Mouse (Mus musculus) heart, embryonic 11.5 days (tissue): Measurements from ENCODE around the gene Nr2c1. TPM values are rescaled to one million over a fixed set of nuclear protein-coding genes. Genes with fewer than 3 reads are reported as not detected.

Source experiments
- ATAC-seq: fragments of 200-750 bp; cut with Nextera tagmentation; replicated peaks from 2 replicates; pipeline ENCODE4 v1.8.0; 2017; ENCODE audit warnings: moderate library complexity; ENCODE audit not compliant: insufficient number of reproducible peaks, low FRiP score, low TSS enrichment
- H3K27ac ChIP-seq: fragments of 300-500 bp; sonication (generic); 2 replicates; pipeline ENCODE4 v1.5.1; 2014; ENCODE audit warnings: mild to moderate bottlenecking, low read depth, low read length
- H3K27me3 ChIP-seq: fragments of 300-500 bp; sonication (generic); 2 replicates; pipeline ENCODE4 v1.6.1; 2014; ENCODE audit warnings: mild to moderate bottlenecking, low read length, mixed read lengths; ENCODE audit not compliant: control insufficient read depth, insufficient read depth
- H3K36me3 ChIP-seq: fragments of 300-500 bp; sonication (generic); 2 replicates; pipeline ENCODE4 v1.6.1; 2014; ENCODE audit warnings: mild to moderate bottlenecking, low read length, moderate library complexity, mixed read lengths; ENCODE audit not compliant: control insufficient read depth, insufficient read depth
- H3K4me1 ChIP-seq: fragments of 300-500 bp; sonication (generic); 2 replicates; pipeline ENCODE4 v1.6.1; 2014; ENCODE audit warnings: low read length; ENCODE audit not compliant: control insufficient read depth, insufficient read depth
- H3K4me2 ChIP-seq: fragments of 300-500 bp; sonication (generic); 2 replicates; pipeline ENCODE4 v1.6.1; 2014; ENCODE audit warnings: mild to moderate bottlenecking, moderate library complexity
- H3K4me3 ChIP-seq: fragments of 300-500 bp; sonication (generic); 2 replicates; pipeline ENCODE4 v1.5.1; 2014; ENCODE audit warnings: low read depth, low read length
- H3K9ac ChIP-seq: fragments of 300-500 bp; sonication (generic); 2 replicates; pipeline ENCODE4 v1.6.1; 2014; ENCODE audit warnings: mild to moderate bottlenecking, low read depth, low read length, moderate library complexity
- H3K9me3 ChIP-seq: fragments of 300-500 bp; sonication (generic); replicated peaks from 2 replicates; pipeline ENCODE4 v1.6.1; 2016; ENCODE audit warnings: low read length; ENCODE audit not compliant: control insufficient read depth
- WGBS: fragments of 180-500 bp; shearing (Covaris S2); extraction: QIAGEN DNeasy Blood & Tissue Kit; methylation state at CpG from one replicate; pipeline ENCODE4 v1.1.7; 2014; ENCODE audit not compliant: insufficient replicate concordance; 5-methylcytosine and 5-hydroxymethylcytosine counted together
- polyA plus RNA-seq: library from polyadenylated mRNA; unstranded; fragments of >200 nt; fragmentation: Nextera tagmentation; extraction: Ambion mirVana; gene quantifications from 2 replicates; pipeline ENCODE4 v1.2.1, GENCODE M21; 2014

Gene Nr2c1
- polyA plus RNA-seq, 1 experiment from 2014 or later: 8.7 TPM

- ATAC-seq: peak; percentile 67; the same call in 1 of the 2 replicates
- Histone ChIP-seq H3K4me3 (no peak overlapping the region), H3K4me1 (peaks cover 9% of the 10 kb centered on the region), H3K27me3 (no peaks in the 10 kb centered on the region), H3K4me2 (peak overlapping the region; percentile 41), H3K9me3 (no peaks in the 10 kb centered on the region), H3K27ac (peak overlapping the region; percentile 12; the same call in 1 of the 2 replicates), H3K9ac (peak overlapping the region; percentile 29; the same call in 1 of the 2 replicates), H3K36me3 (0 out of 2 replicates have a peak, but pooled peaks cover 3% of the 10 kb centered on the region)
- 24% methylated on average over 6 of the region's 6 CpGs for WGBS
Measured at GRCm38 (mm10) chr10:94115893-94116599, 31.8 kb upstream of the Nr2c1 start.

GRCm38 (mm10) chr10:94116781-94117340 is 31.0 kb upstream of the Nr2c1 start:
- Histone ChIP-seq H3K9me3 (no peaks in the 10 kb centered on the region), H3K27ac (no peak overlapping the region; the same call in 1 of the 2 replicates), H3K36me3 (0 out of 2 replicates have a peak, but pooled peaks cover 3% of the 10 kb centered on the region), H3K27me3 (no peaks in the 10 kb centered on the region), H3K9ac (no peak overlapping the region), H3K4me3 (no peak overlapping the region), H3K4me1 (peaks cover 9% of the 10 kb centered on the region), H3K4me2 (no peak overlapping the region)
- WGBS: 63% methylated on average over 12 of the region's 12 CpGs
- ATAC-seq: 0 out of 2 replicates have a peak, but pooled peaks have one; percentile 42

- Histone ChIP-seq H3K4me3 (no peak overlapping the region), H3K9ac (no peak overlapping the region), H3K4me2 (no peak overlapping the region), H3K9me3 (no peaks in the 10 kb centered on the region), H3K36me3 (0 out of 2 replicates have a peak, but pooled peaks cover 3% of the 10 kb centered on the region), H3K27ac (no peak overlapping the region), H3K4me1 (peaks cover 9% of the 10 kb centered on the region), H3K27me3 (no peaks in the 10 kb centered on the region)
- WGBS: 88% methylated on average over 3 of the region's 3 CpGs
- ATAC-seq: no peak
Measured at GRCm38 (mm10) chr10:94117916-94118315, 29.9 kb upstream of the Nr2c1 start.

DNA sequence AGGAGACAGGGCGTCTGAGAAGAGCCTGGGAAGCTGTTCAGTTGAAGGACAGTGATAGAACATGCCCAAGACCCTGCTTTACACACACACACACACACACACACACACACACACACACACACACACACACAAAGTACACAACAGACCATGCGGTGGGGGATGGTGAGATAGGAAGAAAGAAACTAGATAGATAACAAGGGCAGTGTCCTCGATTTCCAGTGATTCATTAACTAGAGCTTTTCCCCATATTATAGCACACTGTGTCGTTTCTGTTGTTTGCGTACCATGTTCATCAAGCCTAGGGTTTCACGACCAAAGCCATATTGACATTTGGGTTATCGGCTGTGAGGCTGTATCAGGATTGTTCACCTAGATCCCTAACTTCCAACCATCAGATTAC is 28.8 kb upstream of the Nr2c1 start:
- Histone ChIP-seq H3K4me1 (peaks cover 9% of the 10 kb centered on the region), H3K27ac (no peak overlapping the region), H3K9me3 (no peaks in the 10 kb centered on the region), H3K4me2 (no peak overlapping the region), H3K36me3 (0 out of 2 replicates have a peak, but pooled peaks cover 7% of the 10 kb centered on the region), H3K4me3 (no peak overlapping the region), H3K27me3 (no peaks in the 10 kb centered on the region), H3K9ac (no peak overlapping the region)
- no peak for ATAC-seq
- WGBS: 76% methylated on average over 7 of the region's 7 CpGs

DNA sequence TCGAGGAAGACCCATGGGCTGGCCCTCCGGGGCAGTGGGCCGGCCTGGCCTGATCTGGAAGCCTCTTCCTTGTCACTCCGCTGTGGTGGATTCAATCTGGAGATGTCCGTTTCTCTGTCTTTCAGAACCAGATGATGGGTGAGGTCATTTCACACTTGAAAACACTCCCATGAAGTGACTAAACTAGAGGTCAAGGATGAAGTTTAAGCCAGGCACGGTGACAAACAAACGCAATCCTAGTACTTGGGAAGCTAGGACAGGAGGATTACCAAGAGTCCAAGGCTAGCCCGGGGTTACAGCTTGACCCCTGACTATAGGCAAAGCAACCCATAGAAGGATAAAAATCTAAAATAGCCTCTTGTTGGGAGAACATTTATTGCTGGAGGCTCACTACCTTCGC is 27.1 kb upstream of the Nr2c1 start:
- H3K4me2 ChIP-seq: no peak overlapping the region
- 89% methylated on average over 9 of the region's 9 CpGs for WGBS
- H3K4me1 ChIP-seq: peaks cover 2% of the 10 kb centered on the region; the same call in 1 of the 2 replicates
- no peaks in the 10 kb centered on the region for H3K9me3 ChIP-seq
- no peak overlapping the region for H3K27ac ChIP-seq
- no peak overlapping the region for H3K9ac ChIP-seq
- 0 out of 2 replicates have a peak, but pooled peaks cover 7% of the 10 kb centered on the region for H3K36me3 ChIP-seq
- H3K4me3 ChIP-seq: no peak overlapping the region
- no peaks in the 10 kb centered on the region for H3K27me3 ChIP-seq
- no peak for ATAC-seq

DNA sequence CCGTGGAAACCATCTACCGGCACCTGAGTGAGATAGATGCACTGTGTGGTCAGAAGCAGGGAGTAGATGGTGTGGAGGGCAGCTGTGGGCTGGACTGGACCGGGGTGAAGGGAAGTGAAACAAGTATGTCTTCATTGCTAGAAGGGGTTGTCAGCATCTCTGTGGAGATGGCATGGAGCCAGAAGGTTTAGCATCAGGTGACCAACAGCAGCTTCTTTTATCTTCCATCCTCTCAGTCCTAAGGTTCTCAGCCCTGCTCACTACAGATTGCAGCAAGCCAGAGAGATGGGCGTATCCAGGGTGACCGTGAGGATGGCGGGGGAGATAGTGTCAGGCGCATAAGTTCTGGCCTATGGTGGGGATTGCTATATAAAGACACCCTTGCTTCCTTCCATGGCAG is 25.2 kb upstream of the Nr2c1 start:
- H3K36me3 ChIP-seq: peaks cover 7% of the 10 kb centered on the region; the same call in 1 of the 2 replicates
- no peak overlapping the region for H3K9ac ChIP-seq
- no peaks in the 10 kb centered on the region for H3K9me3 ChIP-seq
- 76% methylated on average over 7 of the region's 7 CpGs for WGBS
- H3K4me2 ChIP-seq: no peak overlapping the region
- H3K4me3 ChIP-seq: no peak overlapping the region
- ATAC-seq: 0 out of 2 replicates have a peak, but pooled peaks have one; percentile 31
- H3K4me1 ChIP-seq: no peaks in the 10 kb centered on the region
- H3K27me3 ChIP-seq: no peaks in the 10 kb centered on the region
- no peak overlapping the region for H3K27ac ChIP-seq

DNA sequence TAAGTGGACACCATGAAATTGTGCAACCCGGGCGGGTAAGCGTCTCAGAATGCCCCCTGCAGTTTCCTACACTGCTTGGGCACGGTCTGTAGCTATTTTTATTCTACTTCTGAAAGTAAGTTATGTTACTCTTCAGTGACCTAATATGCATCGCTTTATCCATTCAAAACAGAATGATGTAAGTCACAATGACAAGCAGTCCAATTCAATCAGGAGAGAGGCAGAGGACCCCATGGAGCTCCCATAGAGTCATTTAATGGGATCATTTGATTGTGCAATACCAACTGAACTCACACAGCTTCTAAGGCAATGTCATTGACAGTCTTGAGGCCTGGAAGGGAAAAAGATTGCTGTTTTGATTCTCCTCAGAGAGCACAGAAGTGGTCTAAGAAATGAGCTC is 24.2 kb upstream of the Nr2c1 start:
- no peaks in the 10 kb centered on the region for H3K4me1 ChIP-seq
- 94% methylated on average over 5 of the region's 5 CpGs for WGBS
- no peaks in the 10 kb centered on the region for H3K27me3 ChIP-seq
- H3K4me2 ChIP-seq: no peak overlapping the region
- H3K9ac ChIP-seq: no peak overlapping the region
- no peak overlapping the region for H3K4me3 ChIP-seq
- H3K9me3 ChIP-seq: no peaks in the 10 kb centered on the region
- H3K36me3 ChIP-seq: peaks cover 7% of the 10 kb centered on the region; the same call in 1 of the 2 replicates
- H3K27ac ChIP-seq: no peak overlapping the region
- no peak for ATAC-seq

- H3K4me3 ChIP-seq: no peak overlapping the region
- no peak overlapping the region for H3K4me2 ChIP-seq
- ATAC-seq: no peak
- peaks cover 7% of the 10 kb centered on the region; the same call in 1 of the 2 replicates for H3K36me3 ChIP-seq
- H3K9me3 ChIP-seq: no peaks in the 10 kb centered on the region
- H3K4me1 ChIP-seq: no peaks in the 10 kb centered on the region
- no peak overlapping the region for H3K9ac ChIP-seq
- 70% methylated on average over 5 of the region's 5 CpGs for WGBS
- no peak overlapping the region for H3K27ac ChIP-seq
- H3K27me3 ChIP-seq: no peaks in the 10 kb centered on the region
Measured at GRCm38 (mm10) chr10:94124376-94124775, 23.4 kb upstream of the Nr2c1 start.
